Mouse (Mus musculus) MEL (cell line): ENCODE data around the gene Ccdc102a.

ENCODE experiments used
- CTCF ChIP-seq, 3 experiments: IDR thresholded peaks in 2 of 3; conservative IDR thresholded peaks in 1 of 3; 2 replicates each; pipeline ENCODE4 v1.5.1; 2011 to 2012; ENCODE audit warnings: low read length in 3 of 3, low read depth in 2 of 3, mild to moderate bottlenecking in 2 of 3, improper control_type of control experiment in 1 of 3, inconsistent platforms in 1 of 3, mixed read lengths in 1 of 3, moderate library complexity in 1 of 3; ENCODE audit not compliant: control insufficient read depth in 1 of 3, insufficient read depth in 1 of 3, poor library complexity in 1 of 3, severe bottlenecking in 1 of 3
- RCOR1 ChIP-seq: IDR thresholded peaks from 2 replicates; pipeline ENCODE4 v1.6.1; 2012; ENCODE audit warnings: low read depth, mild to moderate bottlenecking, inconsistent platforms, low read length, improper control_type of control experiment
- TBP ChIP-seq: IDR thresholded peaks from 2 replicates; pipeline ENCODE4 v1.8.0; 2011; ENCODE audit warnings: low read depth, low read length, improper control_type of control experiment

GRCm38 (mm10) chr8:94904450-94905175, 13.3 kb downstream of the Ccdc102a start:
- no peak for TF ChIP-seq CTCF (IDR thresholded peaks at IDR 0.05 in 2 of 3, conservative IDR thresholded peaks at IDR 0.05 in 1 of 3; ENCODE audit: control insufficient read depth in 1 of 3, insufficient read depth in 1 of 3, low read depth in 2 of 3, low read length in 3 of 3, poor library complexity in 1 of 3, severe bottlenecking in 1 of 3)
- no peak for TF ChIP-seq RCOR1
- TF ChIP-seq TBP = no peak
